Mouse (Mus musculus) CH12.LX (cell line): ENCODE results near the gene Sema3b. TPM values are rescaled to one million over a fixed set of nuclear protein-coding genes. Genes with fewer than 3 reads are reported as not detected.

ENCODE experiments used
- DNase-seq: peaks from one replicate; pipeline ENCODE4 v3.0.0-alpha.2; 2013; ENCODE audit errors: extremely low read depth
- H3K27ac ChIP-seq: 2 replicates; pipeline ENCODE4 v1.5.1; 2012; ENCODE audit warnings: low read depth, mild to moderate bottlenecking, control low read depth, moderate library complexity; ENCODE audit not compliant: insufficient read depth
- H3K27me3 ChIP-seq: replicated peaks from 2 replicates; pipeline ENCODE3; 2012; ENCODE audit warnings: inconsistent platforms
- H3K36me3 ChIP-seq, 2 experiments: replicated peaks in 1 of 2; 2 replicates each; pipeline versions ENCODE3 to v1.6.1; 2012; ENCODE audit warnings: inconsistent platforms in 1 of 2, low read length in 1 of 2, mild to moderate bottlenecking in 1 of 2, mixed read lengths in 1 of 2, moderate library complexity in 1 of 2; ENCODE audit not compliant: control insufficient read depth in 1 of 2, insufficient read depth in 1 of 2
- H3K4me1 ChIP-seq, 2 experiments: 2 replicates each; pipeline ENCODE4 v1.6.1; 2012; ENCODE audit warnings: inconsistent platforms in 1 of 2, moderate library complexity in 1 of 2; ENCODE audit not compliant: insufficient read depth in 2 of 2, control insufficient read depth in 1 of 2
- H3K4me2 ChIP-seq: 2 replicates; pipeline ENCODE4 v1.6.1; 2012; ENCODE audit warnings: low read depth, mild to moderate bottlenecking, control low read depth; ENCODE audit not compliant: poor library complexity, insufficient read depth, severe bottlenecking
- H3K4me3 ChIP-seq, 3 experiments: fragments of 150-350 bp in 1 of 3; sonication (generic) in 1 of 3; replicated peaks in 1 of 3; 2 replicates each; pipeline versions ENCODE3 to v1.5.1; 2011 to 2012; ENCODE audit warnings: low read depth in 2 of 3, low read length in 2 of 3, mild to moderate bottlenecking in 2 of 3, moderate library complexity in 2 of 3, control low read depth in 1 of 3, improper control_type of control experiment in 1 of 3, inconsistent platforms in 1 of 3, mixed read lengths in 1 of 3; ENCODE audit not compliant: poor library complexity in 1 of 3
- H3K79me2 ChIP-seq: replicated peaks from 2 replicates; pipeline ENCODE4 v1.6.1; 2012; ENCODE audit warnings: mild to moderate bottlenecking, moderate library complexity; ENCODE audit not compliant: control insufficient read depth, poor library complexity, insufficient read depth, severe bottlenecking; ENCODE audit errors: extremely low read depth
- H3K9ac ChIP-seq: 2 replicates; pipeline ENCODE4 v1.6.1; 2012; ENCODE audit warnings: low read depth, mild to moderate bottlenecking, control low read depth, moderate library complexity; ENCODE audit not compliant: insufficient read depth
- H3K9me3 ChIP-seq: replicated peaks from 2 replicates; pipeline ENCODE3; 2012; ENCODE audit warnings: low read length, inconsistent platforms, mixed read lengths
- BHLHE40 ChIP-seq: IDR thresholded peaks from 2 replicates; pipeline ENCODE4 v1.6.1; 2011; ENCODE audit warnings: mild to moderate bottlenecking, low read depth, low read length, improper control_type of control experiment
- CHD2 ChIP-seq: IDR thresholded peaks from 2 replicates; pipeline ENCODE4 v1.6.1; 2011; ENCODE audit warnings: low read length, improper control_type of control experiment
- E2F4 ChIP-seq: IDR thresholded peaks from 2 replicates; pipeline ENCODE4 v1.6.1; 2011; ENCODE audit warnings: low read depth, low read length, improper control_type of control experiment; ENCODE audit not compliant: insufficient replicate concordance
- ELF1 ChIP-seq: IDR thresholded peaks from 2 replicates; pipeline ENCODE4 v1.6.1; 2014; ENCODE audit warnings: low read depth, mild to moderate bottlenecking, inconsistent platforms, low read length, improper control_type of control experiment
- EP300 ChIP-seq: IDR thresholded peaks from 2 replicates; pipeline ENCODE4 v1.6.1; 2011; ENCODE audit warnings: low read length, improper control_type of control experiment
- ETS1 ChIP-seq: conservative IDR thresholded peaks from 2 replicates; pipeline ENCODE4 v1.6.1; 2012; ENCODE audit warnings: low read depth, mild to moderate bottlenecking, inconsistent platforms, low read length, improper control_type of control experiment, moderate library complexity
- GABPA ChIP-seq: IDR thresholded peaks from 2 replicates; pipeline ENCODE4 v1.6.1; 2012; ENCODE audit warnings: low read depth, low read length, improper control_type of control experiment, inconsistent platforms; ENCODE audit not compliant: insufficient replicate concordance
- HCFC1 ChIP-seq: IDR thresholded peaks from 2 replicates; pipeline ENCODE4 v1.6.1; 2012; ENCODE audit warnings: low read depth, mild to moderate bottlenecking, inconsistent platforms, low read length, improper control_type of control experiment
- IRF4 ChIP-seq: IDR thresholded peaks from 2 replicates; pipeline ENCODE4 v1.6.1; 2014; ENCODE audit warnings: low read depth, mild to moderate bottlenecking, inconsistent platforms, low read length, improper control_type of control experiment
- JUN ChIP-seq: IDR thresholded peaks from 2 replicates; pipeline ENCODE4 v1.6.1; 2011; ENCODE audit warnings: low read depth, mild to moderate bottlenecking, low read length, improper control_type of control experiment, moderate library complexity; ENCODE audit not compliant: insufficient read depth
- MAZ ChIP-seq: IDR thresholded peaks from 2 replicates; pipeline ENCODE4 v1.6.1; 2012; ENCODE audit warnings: low read depth, mild to moderate bottlenecking, inconsistent platforms, low read length, improper control_type of control experiment, moderate library complexity
- POLR2A ChIP-seq: IDR thresholded peaks from 2 replicates; pipeline ENCODE4 v1.6.1; 2011; ENCODE audit warnings: low read depth, mild to moderate bottlenecking, improper control_type of control experiment, low read length
- POLR2AphosphoS2 ChIP-seq: IDR thresholded peaks from 2 replicates; pipeline ENCODE4 v1.6.1; 2011; ENCODE audit warnings: low read depth, low read length, improper control_type of control experiment
- RCOR1 ChIP-seq: conservative IDR thresholded peaks from 2 replicates; pipeline ENCODE4 v1.6.1; 2012; ENCODE audit warnings: low read depth, mild to moderate bottlenecking, inconsistent platforms, low read length, improper control_type of control experiment
- SIN3A ChIP-seq: IDR thresholded peaks from 2 replicates; pipeline ENCODE4 v1.6.1; 2012; ENCODE audit warnings: low read length, improper control_type of control experiment, inconsistent platforms
- SMC3 ChIP-seq: IDR thresholded peaks from 2 replicates; pipeline ENCODE4 v1.6.1; 2011; ENCODE audit warnings: low read depth, low read length, improper control_type of control experiment
- TBP ChIP-seq: conservative IDR thresholded peaks from 2 replicates; pipeline ENCODE4 v1.6.1; 2011; ENCODE audit warnings: low read depth, low read length, improper control_type of control experiment
- TCF12 ChIP-seq: IDR thresholded peaks from 2 replicates; pipeline ENCODE4 v1.6.1; 2014; ENCODE audit warnings: low read depth, mild to moderate bottlenecking, inconsistent platforms, low read length, improper control_type of control experiment
- USF2 ChIP-seq: conservative IDR thresholded peaks from 2 replicates; pipeline ENCODE4 v1.6.1; 2011; ENCODE audit warnings: low read depth, low read length, improper control_type of control experiment
- ZC3H11A ChIP-seq: IDR thresholded peaks from 2 replicates; pipeline ENCODE4 v1.6.1; 2012; ENCODE audit warnings: low read depth, mild to moderate bottlenecking, inconsistent platforms, low read length, improper control_type of control experiment
- ZKSCAN1 ChIP-seq: IDR thresholded peaks from 2 replicates; pipeline ENCODE4 v1.6.1; 2012; ENCODE audit warnings: low read depth, inconsistent platforms, low read length, improper control_type of control experiment, borderline replicate concordance
- dilution Hi-C: fragments of 300-500 bp; cut with MboI; formaldehyde crosslinking; loops from 2 replicates; pipeline ENCODE4 v1.14.3; 2020; ENCODE audit warnings: low sequenced_read_pairs; ENCODE audit not compliant: extremely low pct_unique_long_range_greater_than_20kb, extremely low pct_ligation_motif_present
- in situ Hi-C: fragments of 300-500 bp; cut with MboI; formaldehyde crosslinking; loops from 3 replicates; pipeline ENCODE4 v1.14.3; 2019; ENCODE audit warnings: low sequenced_read_pairs, low pct_ligation_motif_present, low pct_unique_long_range_greater_than_20kb, mixed read lengths
- polyA plus RNA-seq: library from polyadenylated mRNA; unstranded; fragments of >175 nt; gene quantifications from 2 replicates; pipeline ENCODE4 v1.2.1, GENCODE M21; 2012; ENCODE audit warnings: low read depth; ENCODE audit not compliant: insufficient read length
- total RNA-seq, 2 experiments: library from RNA; depleted of rRNA; stranded (reverse); fragments of 300-350 nt in 1 of 2; fragments of >200 nt in 1 of 2; gene quantifications; 2 replicates each; pipeline ENCODE4 v1.2.3; 2012 to 2014

Sema3b gene
- total and polyA plus RNA-seq, 3 experiments: 4.3 to 11.6 (median 8.0) TPM

GRCm38 (mm10) chr9:107630576-107630975 is 21.5 kb upstream of the Sema3b start:
- peaks cover 26 to 69% of the 10 kb centered on the region in 2 experiments for H3K4me1 ChIP-seq

GRCm38 (mm10) chr9:107629901-107630425 is 20.9 kb upstream of the Sema3b start:
- no peak for DNase-seq
- no peak for TF ChIP-seq USF2
- TF ChIP-seq EP300: no peak
- no peak for TF ChIP-seq RCOR1
- TF ChIP-seq POLR2AphosphoS2: no peak
- TF ChIP-seq ELF1: no peak
- Histone ChIP-seq H3K36me3 (peaks cover 22 to 58% of the 10 kb centered on the region in 2 experiments), H3K4me2 (peak overlapping the region; percentile 56), H3K9me3 (no peaks in the 10 kb centered on the region), H3K79me2 (peaks cover 80% of the 10 kb centered on the region), H3K4me1 (peaks cover 29 to 74% of the 10 kb centered on the region in 2 experiments), H3K27me3 (no peaks in the 10 kb centered on the region), H3K9ac (peak overlapping the region; percentile 39), H3K4me3 (peak overlapping the region in 2 of 3 experiments; percentile 52 to 59), H3K27ac (peak overlapping the region; percentile 68)
- in situ Hi-C loops: no loop called here
- dilution Hi-C loops: no loop called here

More at GRCm38 (mm10) chr9:107630576-107630975, 21.5 kb upstream of the Sema3b start:
- H3K4me3 ChIP-seq: no peak overlapping the region
- TF ChIP-seq CHD2: no peak
- no peak for TF ChIP-seq JUN
- TF ChIP-seq IRF4: no peak
- TF ChIP-seq ETS1: no peak
- TF ChIP-seq RCOR1: no peak
- TF ChIP-seq BHLHE40: no peak
- no peak for TF ChIP-seq ZKSCAN1
- TF ChIP-seq, all 38 proteins: peak for 0
- H3K9me3 ChIP-seq: no peaks in the 10 kb centered on the region
- H3K9ac ChIP-seq: peak overlapping the region; percentile 39; the same call in 1 of the 2 replicates
- no peak for DNase-seq
- in situ Hi-C loops: no loop called here
- no peak overlapping the region; the same call in 1 of the 2 replicates for H3K27ac ChIP-seq
- H3K4me2 ChIP-seq: no peak overlapping the region
- H3K79me2 ChIP-seq: peaks cover 81% of the 10 kb centered on the region
- dilution Hi-C loops: no loop called here
- H3K36me3 ChIP-seq: peaks cover 17 to 52% of the 10 kb centered on the region in 2 experiments
- H3K27me3 ChIP-seq: no peaks in the 10 kb centered on the region

DNA sequence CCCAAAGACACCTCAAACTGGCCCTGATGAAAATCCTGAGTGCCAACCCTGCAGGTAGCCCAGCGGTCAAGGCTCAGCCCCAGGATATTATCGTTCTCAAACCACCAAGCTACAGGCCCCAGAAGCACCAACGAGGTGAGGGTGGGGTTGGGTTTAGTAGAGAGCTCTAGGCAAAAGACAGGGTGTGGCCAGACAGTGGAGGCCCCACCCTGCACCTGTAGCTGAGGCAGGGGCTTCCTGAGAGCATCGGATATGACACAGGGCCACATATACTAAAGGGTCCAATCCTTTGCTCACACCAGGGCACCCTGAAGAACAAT is 20.3 kb upstream of the Sema3b start:
- peaks cover 35 to 80% of the 10 kb centered on the region in 2 experiments for H3K4me1 ChIP-seq
- TF ChIP-seq GABPA (no peak), E2F4 (no peak), ZC3H11A (no peak), TBP (0 out of 2 replicates have a peak, but pooled peaks have one; percentile 8), POLR2A (peak; percentile 59; the same call in 1 of the 2 replicates), BHLHE40 (no peak), IRF4 (no peak), HCFC1 (no peak), SIN3A (peak; percentile 37; the same call in 1 of the 2 replicates), ELF1 (no peak), MAZ (0 out of 2 replicates have a peak, but pooled peaks have one; percentile 24), POLR2AphosphoS2 (no peak), TCF12 (no peak), SMC3 (no peak)
- TF ChIP-seq, all 38 proteins: peak for 4
- in situ Hi-C loops (no loop called here), dilution Hi-C loops (no loop called here)
- H3K27ac ChIP-seq: peak overlapping the region; percentile 88
- H3K79me2 ChIP-seq: peaks cover 74% of the 10 kb centered on the region
- peak overlapping the region; percentile 39 for H3K9ac ChIP-seq
- DNase-seq: peak; percentile 60
- H3K27me3 ChIP-seq: no peaks in the 10 kb centered on the region
- peaks cover 28 to 64% of the 10 kb centered on the region in 2 experiments for H3K36me3 ChIP-seq
- H3K9me3 ChIP-seq: no peaks in the 10 kb centered on the region
- H3K4me3 ChIP-seq: peak overlapping the region; percentile 48 to 59 (median 52)
- peak overlapping the region; percentile 56 for H3K4me2 ChIP-seq
